Mouse (Mus musculus) brain, embryonic 14.5 days (tissue): ENCODE measurements around the gene Notch1.

Experiments
- CTCF ChIP-seq: fragments of 200-500 bp; IDR thresholded peaks from 2 replicates; pipeline ENCODE4 v1.5.1; 2012; ENCODE audit warnings: inconsistent platforms, mild to moderate bottlenecking, moderate library complexity, borderline replicate concordance; ENCODE audit not compliant: insufficient read depth, insufficient read length; ENCODE audit errors: extremely low read depth
- POLR2A ChIP-seq: fragments of 200-500 bp; IDR thresholded peaks from 2 replicates; pipeline ENCODE4 v1.6.1; 2012; ENCODE audit warnings: mild to moderate bottlenecking, inconsistent platforms, borderline replicate concordance; ENCODE audit not compliant: poor library complexity, insufficient read depth, insufficient read length, severe bottlenecking; ENCODE audit errors: extremely low read depth

- TF ChIP-seq CTCF: no peak
- TF ChIP-seq POLR2A: no peak
Measured at GRCm38 (mm10) chr2:26488535-26489135, 27.8 kb downstream of the Notch1 start.
